Mouse (Mus musculus) testis, adult 2 months (tissue): ENCODE measurements around the gene Pigl. TPM values are rescaled to one million over a fixed set of nuclear protein-coding genes. Genes with fewer than 3 reads are reported as not detected.
A peak's percentile ranks its signal among the peaks of the same experiment; 100 is the strongest.

ENCODE experiments used
- H3K27ac ChIP-seq: fragments of 200-500 bp; 2 replicates; pipeline ENCODE4 v1.5.1; 2012; ENCODE audit warnings: low read depth, low read length; ENCODE audit not compliant: control insufficient read depth, insufficient read depth
- H3K27me3 ChIP-seq: fragments of 200-500 bp; 2 replicates; pipeline ENCODE4 v1.6.1; 2012; ENCODE audit warnings: mild to moderate bottlenecking, low read length, moderate library complexity; ENCODE audit not compliant: control insufficient read depth, insufficient read depth
- H3K36me3 ChIP-seq: fragments of 200-500 bp; 2 replicates; pipeline ENCODE4 v1.6.1; 2012; ENCODE audit warnings: mild to moderate bottlenecking, low read length; ENCODE audit not compliant: control insufficient read depth, insufficient read depth
- H3K4me1 ChIP-seq: fragments of 200-500 bp; 2 replicates; pipeline ENCODE4 v1.6.1; 2012; ENCODE audit warnings: low read length; ENCODE audit not compliant: control insufficient read depth, insufficient read depth
- H3K4me3 ChIP-seq: fragments of 200-500 bp; 2 replicates; pipeline ENCODE4 v1.5.1; 2012; ENCODE audit warnings: low read depth, mild to moderate bottlenecking, low read length, moderate library complexity, mixed read lengths; ENCODE audit not compliant: control insufficient read depth
- CTCF ChIP-seq: fragments of 200-500 bp; IDR thresholded peaks from 2 replicates; pipeline ENCODE4 v1.5.1; 2012; ENCODE audit warnings: low read depth, mild to moderate bottlenecking, inconsistent platforms, low read length, moderate library complexity; ENCODE audit not compliant: control insufficient read depth, insufficient read depth, insufficient replicate concordance
- POLR2A ChIP-seq: fragments of 200-500 bp; IDR thresholded peaks from 2 replicates; pipeline ENCODE4 v1.6.1; 2012; ENCODE audit warnings: low read depth, mild to moderate bottlenecking, inconsistent platforms, low read length, moderate library complexity; ENCODE audit not compliant: control insufficient read depth
- polyA plus RNA-seq: library from polyadenylated mRNA; depleted of rRNA; stranded (reverse); fragments of >200 nt; gene quantifications from 2 replicates; pipeline ENCODE4 v1.2.3, GENCODE M21; 2012; rRNA removed

The Pigl gene
- polyA plus RNA-seq = 5.7 and 5.8 TPM in 2 replicates

GRCm38 (mm10) chr11:62458276-62458724 lies at the start of gene Pigl, which contains the start of gene Ncor1:
Gene Pigl, plus strand, starts transcription at chr11:62458460.
Gene Ncor1, minus strand, starts transcription at chr11:62458541.
- H3K4me1 ChIP-seq = no peaks in the 10 kb centered on the region; the same call in 1 of the 2 replicates
- TF ChIP-seq POLR2A = peak; percentile 75
- TF ChIP-seq CTCF = no peak

GRCm38 (mm10) chr11:62408848-62409247 lies 49.4 kb upstream of the Pigl start:
- TF ChIP-seq CTCF (no peak), POLR2A (no peak)
- Histone ChIP-seq H3K36me3 (no peaks in the 10 kb centered on the region; the same call in 1 of the 2 replicates), H3K4me3 (no peak overlapping the region), H3K4me1 (no peaks in the 10 kb centered on the region), H3K27me3 (no peaks in the 10 kb centered on the region), H3K27ac (no peak overlapping the region)

More at GRCm38 (mm10) chr11:62458276-62458724, at the start of gene Pigl, which contains the start of gene Ncor1:
- H3K4me3 ChIP-seq = peak within 1 kb of the TSS; percentile 97
- peak within 1 kb of the TSS; percentile 86 for H3K27ac ChIP-seq
- H3K36me3 ChIP-seq = no peaks in the 10 kb centered on the region
- no peaks in the 10 kb centered on the region for H3K27me3 ChIP-seq

- no peaks in the 10 kb centered on the region for H3K36me3 ChIP-seq
- H3K27me3 ChIP-seq = no peaks in the 10 kb centered on the region
- H3K4me3 ChIP-seq = no peak overlapping the region
- TF ChIP-seq CTCF (no peak), POLR2A (no peak)
- H3K27ac ChIP-seq = no peak overlapping the region
- no peaks in the 10 kb centered on the region for H3K4me1 ChIP-seq
These were observed 48.6 kb upstream of the Pigl start for GRCm38 (mm10) chr11:62409611-62410010.

- Histone ChIP-seq H3K4me3 (no peak overlapping the region), H3K27ac (no peak overlapping the region), H3K4me1 (no peaks in the 10 kb centered on the region), H3K27me3 (no peaks in the 10 kb centered on the region), H3K36me3 (no peaks in the 10 kb centered on the region; the same call in 1 of the 2 replicates)
- TF ChIP-seq POLR2A = no peak
- TF ChIP-seq CTCF = no peak
These were observed 43.2 kb upstream of the Pigl start for GRCm38 (mm10) chr11:62415026-62415425.

GRCm38 (mm10) chr11:62424525-62424924 lies 33.7 kb upstream of the Pigl start:
- no peak for TF ChIP-seq POLR2A
- TF ChIP-seq CTCF = no peak
- Histone ChIP-seq H3K4me1 (no peaks in the 10 kb centered on the region), H3K4me3 (no peak overlapping the region), H3K27me3 (no peaks in the 10 kb centered on the region), H3K36me3 (no peaks in the 10 kb centered on the region; the same call in 1 of the 2 replicates), H3K27ac (no peak overlapping the region)

GRCm38 (mm10) chr11:62426266-62426665 lies 32.0 kb upstream of the Pigl start:
- H3K4me3 ChIP-seq = no peak overlapping the region
- H3K27me3 ChIP-seq = no peaks in the 10 kb centered on the region
- H3K4me1 ChIP-seq = no peaks in the 10 kb centered on the region
- no peak for TF ChIP-seq POLR2A
- no peak for TF ChIP-seq CTCF
- H3K27ac ChIP-seq = no peak overlapping the region
- no peaks in the 10 kb centered on the region; the same call in 1 of the 2 replicates for H3K36me3 ChIP-seq

GRCm38 (mm10) chr11:62427105-62427504 lies 31.2 kb upstream of the Pigl start:
- Histone ChIP-seq H3K4me1 (no peaks in the 10 kb centered on the region), H3K4me3 (no peak overlapping the region), H3K36me3 (no peaks in the 10 kb centered on the region; the same call in 1 of the 2 replicates), H3K27me3 (no peaks in the 10 kb centered on the region), H3K27ac (no peak overlapping the region)
- TF ChIP-seq CTCF (peak; percentile 25; the same call in 1 of the 2 replicates), POLR2A (no peak)

GRCm38 (mm10) chr11:62432211-62432610 lies 26.0 kb upstream of the Pigl start:
- H3K27ac ChIP-seq = no peak overlapping the region
- no peaks in the 10 kb centered on the region for H3K36me3 ChIP-seq
- TF ChIP-seq CTCF = no peak
- no peak for TF ChIP-seq POLR2A
- H3K27me3 ChIP-seq = no peaks in the 10 kb centered on the region
- H3K4me1 ChIP-seq = no peaks in the 10 kb centered on the region
- H3K4me3 ChIP-seq = no peak overlapping the region
